Mouse (Mus musculus): Measurements from ENCODE around the gene Krt83. TPM values are rescaled to one million over a fixed set of nuclear protein-coding genes. Genes with fewer than 3 reads are reported as not detected.

Krt83 gene
- polyA plus RNA-seq, 1 experiment from 2014 or later = not detected

DNA sequence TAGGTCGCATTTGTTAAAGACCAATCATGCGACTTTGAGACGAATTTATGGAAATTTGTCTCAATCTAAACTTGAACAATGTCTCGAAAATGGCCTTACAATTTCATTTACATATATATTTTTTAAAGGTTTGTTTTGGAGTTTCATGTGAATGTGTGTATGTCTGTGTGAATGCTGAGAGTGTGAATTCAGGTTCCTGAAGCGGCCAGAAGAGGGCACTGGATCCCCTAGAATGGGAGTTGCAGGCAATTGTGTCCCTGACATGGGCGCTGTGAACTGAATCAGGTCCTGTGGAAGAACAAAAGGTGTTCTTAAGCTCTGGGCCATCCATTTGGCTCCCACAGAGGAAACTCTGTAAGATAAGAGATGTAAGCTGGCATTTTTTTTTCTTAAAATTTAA is 35.4 kb downstream of the Krt83 start:
- 88% methylated on average over 6 of the region's 6 CpGs for WGBS
- ATAC-seq (ENCODE audit: low FRiP score, low TSS enrichment) = no peak

DNA sequence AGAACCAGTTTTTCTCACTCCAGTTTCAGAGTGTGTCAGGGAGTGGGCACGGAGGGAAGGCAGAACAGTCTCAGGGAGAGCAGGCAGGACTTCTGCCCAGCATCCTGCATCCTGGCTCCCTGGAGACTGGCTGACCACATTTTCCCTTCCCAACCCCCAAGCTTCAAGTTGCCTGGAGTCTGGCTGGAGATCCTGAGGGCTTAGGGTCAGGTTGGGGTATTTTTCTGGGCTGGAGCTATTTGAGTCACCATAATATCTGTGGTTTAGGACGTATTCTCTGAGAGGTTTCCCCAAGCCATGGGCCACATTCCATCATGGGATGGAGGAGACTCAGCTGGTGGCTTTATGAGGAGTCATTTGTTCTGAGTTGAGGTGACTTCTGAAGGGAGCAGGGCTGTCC is 36.0 kb downstream of the Krt83 start:
- Histone ChIP-seq H3K4me3 (ENCODE audit: low read length) (no peak overlapping the region), H3K27ac (ENCODE audit: low read depth, low read length) (no peak overlapping the region), H3K4me1 (ENCODE audit: control insufficient read depth, insufficient read depth, low read length) (no peaks in the 10 kb centered on the region), H3K9ac (ENCODE audit: low read depth, low read length) (no peak overlapping the region), H3K9me3 (ENCODE audit: control insufficient read depth, low read length) (peaks cover 3% of the 10 kb centered on the region; the same call in 1 of the 2 replicates), H3K4me2 (replicated peaks; ENCODE audit: low read depth, low read length) (no peak overlapping the region), H3K27me3 (ENCODE audit: control insufficient read depth, insufficient read depth, low read length) (no peaks in the 10 kb centered on the region), H3K36me3 (ENCODE audit: control insufficient read depth, insufficient read depth, low read length) (no peaks in the 10 kb centered on the region)
- WGBS = 67% methylated on average over 2 of the region's 2 CpGs
- no peak for ATAC-seq (ENCODE audit: low FRiP score, low TSS enrichment)

More for the DNA sequence above, 35.4 kb downstream of the Krt83 start:
- H3K27ac ChIP-seq (ENCODE audit: low read depth, low read length) = no peak overlapping the region
- no peaks in the 10 kb centered on the region for H3K4me1 ChIP-seq (ENCODE audit: control insufficient read depth, insufficient read depth, low read length)
- peaks cover 3% of the 10 kb centered on the region; the same call in 1 of the 2 replicates for H3K9me3 ChIP-seq (ENCODE audit: control insufficient read depth, low read length)
- no peaks in the 10 kb centered on the region for H3K27me3 ChIP-seq (ENCODE audit: control insufficient read depth, insufficient read depth, low read length)
- H3K36me3 ChIP-seq (ENCODE audit: control insufficient read depth, insufficient read depth, low read length) = no peaks in the 10 kb centered on the region
- H3K4me2 ChIP-seq (replicated peaks; ENCODE audit: low read depth, low read length) = no peak overlapping the region
- no peak overlapping the region for H3K4me3 ChIP-seq (ENCODE audit: low read length)
- no peak overlapping the region for H3K9ac ChIP-seq (ENCODE audit: low read depth, low read length)

DNA sequence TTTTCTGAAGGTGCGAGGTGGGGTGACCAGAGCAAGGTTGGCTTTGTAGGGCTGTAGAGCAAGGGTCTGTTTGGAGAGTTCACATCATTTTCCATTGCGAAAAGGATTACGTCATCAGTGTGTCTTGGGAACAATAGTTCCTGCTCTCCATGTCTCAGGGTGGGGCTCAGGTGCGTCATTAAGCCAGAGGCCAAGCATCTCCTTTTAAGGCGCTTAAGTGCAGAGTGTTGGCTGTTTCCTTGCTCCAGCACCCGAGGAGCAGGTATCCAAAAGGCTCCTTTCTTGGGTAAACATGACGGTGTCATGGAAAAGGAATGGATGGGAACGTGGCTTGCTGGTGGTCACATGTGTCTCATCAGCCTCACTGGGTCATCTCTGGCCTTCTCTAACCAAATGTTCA is 36.5 kb downstream of the Krt83 start:
- Histone ChIP-seq H3K4me2 (replicated peaks; ENCODE audit: low read depth, low read length) (no peak overlapping the region), H3K36me3 (ENCODE audit: control insufficient read depth, insufficient read depth, low read length) (no peaks in the 10 kb centered on the region), H3K27me3 (ENCODE audit: control insufficient read depth, insufficient read depth, low read length) (no peaks in the 10 kb centered on the region), H3K4me1 (ENCODE audit: control insufficient read depth, insufficient read depth, low read length) (no peaks in the 10 kb centered on the region), H3K9me3 (ENCODE audit: control insufficient read depth, low read length) (peaks cover 3% of the 10 kb centered on the region; the same call in 1 of the 2 replicates), H3K4me3 (ENCODE audit: low read length) (no peak overlapping the region), H3K9ac (ENCODE audit: low read depth, low read length) (no peak overlapping the region), H3K27ac (ENCODE audit: low read depth, low read length) (no peak overlapping the region)
- 87% methylated on average over 8 of the region's 8 CpGs for WGBS
- ATAC-seq (ENCODE audit: low FRiP score, low TSS enrichment) = no peak

DNA sequence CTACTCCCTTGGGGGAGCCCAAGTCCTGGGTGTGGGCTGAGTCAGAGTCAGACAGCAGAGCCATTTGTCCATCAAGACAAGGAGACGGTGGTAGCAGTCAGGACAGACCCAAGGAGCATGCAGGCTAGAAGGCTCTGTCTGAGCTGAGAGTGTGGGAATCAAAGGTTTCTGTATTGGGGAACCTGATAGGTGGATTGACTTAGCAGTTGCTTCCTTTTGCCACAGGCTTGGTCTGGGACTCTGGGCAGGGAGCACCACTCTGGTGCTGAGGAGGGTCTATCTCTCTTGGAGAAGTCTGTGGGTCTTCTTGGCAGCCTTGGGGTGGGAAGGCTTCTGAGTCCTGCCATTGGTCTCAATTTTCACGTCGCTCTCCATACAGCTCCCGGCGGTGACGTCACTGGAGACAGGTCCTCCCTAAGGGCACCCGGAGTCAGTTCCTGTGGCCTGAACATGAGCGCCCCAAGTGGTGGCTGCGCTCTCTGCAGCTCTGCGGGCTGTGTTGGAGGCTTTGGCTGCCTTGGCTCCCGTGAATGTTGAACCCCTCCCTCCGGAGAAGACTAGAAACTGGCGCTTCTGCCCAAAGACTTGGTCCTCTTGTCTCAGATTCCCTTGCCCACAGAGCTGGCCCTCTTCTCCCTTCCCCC is 38.1 kb downstream of the Krt83 start:
- Histone ChIP-seq H3K9ac (ENCODE audit: low read depth, low read length) (no peak overlapping the region), H3K4me2 (replicated peaks; ENCODE audit: low read depth, low read length) (no peak overlapping the region; the same call in 1 of the 2 replicates), H3K4me1 (ENCODE audit: control insufficient read depth, insufficient read depth, low read length) (no peaks in the 10 kb centered on the region), H3K27me3 (ENCODE audit: control insufficient read depth, insufficient read depth, low read length) (no peaks in the 10 kb centered on the region), H3K4me3 (ENCODE audit: low read length) (no peak overlapping the region), H3K9me3 (ENCODE audit: control insufficient read depth, low read length) (peaks cover 3% of the 10 kb centered on the region; the same call in 1 of the 2 replicates), H3K36me3 (ENCODE audit: control insufficient read depth, insufficient read depth, low read length) (no peaks in the 10 kb centered on the region), H3K27ac (ENCODE audit: low read depth, low read length) (no peak overlapping the region)
- WGBS = 3% methylated on average over 13 of the region's 13 CpGs
- ATAC-seq (ENCODE audit: low FRiP score, low TSS enrichment) = 0 out of 2 replicates have a peak, but pooled peaks have one; percentile 57

DNA sequence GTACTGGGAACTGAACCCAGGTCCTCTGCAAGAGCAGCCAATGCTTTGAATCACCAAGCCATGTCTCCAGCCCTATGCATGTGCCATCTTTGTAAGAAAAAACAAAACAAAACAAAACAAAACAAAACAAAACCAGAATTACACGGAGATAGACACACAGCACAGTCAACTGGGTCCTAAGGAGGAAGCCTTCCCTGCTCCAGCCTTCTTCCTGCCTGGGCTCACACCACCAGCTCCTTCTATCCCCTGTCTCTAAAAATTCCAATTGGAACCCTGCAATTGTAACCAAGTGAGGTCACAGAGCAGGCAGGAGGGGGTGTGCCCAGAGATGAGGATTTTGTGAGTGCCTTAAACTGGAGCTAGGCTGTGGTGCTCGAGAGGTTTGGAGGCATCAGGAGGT is 43.9 kb downstream of the Krt83 start, which contains the start of gene Krt88:
Gene Krt88 (plus strand): TSS at position 301 of the 400 bp plus-strand sequence.
- 71% methylated on average over 2 of the region's 2 CpGs for WGBS
- no peaks in the 10 kb centered on the region for H3K9me3 ChIP-seq (ENCODE audit: control insufficient read depth, low read length)

GRCm38 (mm10) chr15:101446572-101446971 is 44.7 kb downstream of the Krt83 start:
- Histone ChIP-seq H3K27ac (ENCODE audit: low read depth, low read length) (no peak overlapping the region), H3K27me3 (ENCODE audit: control insufficient read depth, insufficient read depth, low read length) (no peaks in the 10 kb centered on the region), H3K4me3 (ENCODE audit: low read length) (no peak overlapping the region), H3K4me1 (ENCODE audit: control insufficient read depth, insufficient read depth, low read length) (no peaks in the 10 kb centered on the region), H3K4me2 (replicated peaks; ENCODE audit: low read depth, low read length) (no peak overlapping the region), H3K36me3 (ENCODE audit: control insufficient read depth, insufficient read depth, low read length) (no peaks in the 10 kb centered on the region), H3K9me3 (ENCODE audit: control insufficient read depth, low read length) (no peaks in the 10 kb centered on the region), H3K9ac (ENCODE audit: low read depth, low read length) (no peak overlapping the region)
- ATAC-seq (ENCODE audit: low FRiP score, low TSS enrichment) = no peak
- 80% methylated on average over 11 of the region's 11 CpGs for WGBS

More for the DNA sequence above, 43.9 kb downstream of the Krt83 start, which contains the start of gene Krt88:
- Histone ChIP-seq H3K36me3 (ENCODE audit: control insufficient read depth, insufficient read depth, low read length) (no peaks in the 10 kb centered on the region), H3K27ac (ENCODE audit: low read depth, low read length) (no peak within 1 kb of the TSS), H3K4me2 (replicated peaks; ENCODE audit: low read depth, low read length) (no peak within 1 kb of the TSS), H3K27me3 (ENCODE audit: control insufficient read depth, insufficient read depth, low read length) (no peaks in the 10 kb centered on the region), H3K4me1 (ENCODE audit: control insufficient read depth, insufficient read depth, low read length) (no peaks in the 10 kb centered on the region), H3K9ac (ENCODE audit: low read depth, low read length) (no peak within 1 kb of the TSS), H3K4me3 (ENCODE audit: low read length) (no peak within 1 kb of the TSS)
- ATAC-seq (ENCODE audit: low FRiP score, low TSS enrichment) = no peak

- Histone ChIP-seq H3K4me3 (ENCODE audit: low read length) (no peak overlapping the region), H3K27me3 (ENCODE audit: control insufficient read depth, insufficient read depth, low read length) (peaks cover 31% of the 10 kb centered on the region), H3K27ac (ENCODE audit: low read depth, low read length) (no peak overlapping the region), H3K9me3 (ENCODE audit: control insufficient read depth, low read length) (no peaks in the 10 kb centered on the region), H3K36me3 (ENCODE audit: control insufficient read depth, insufficient read depth, low read length) (no peaks in the 10 kb centered on the region), H3K9ac (ENCODE audit: low read depth, low read length) (no peak overlapping the region), H3K4me2 (replicated peaks; ENCODE audit: low read depth, low read length) (no peak overlapping the region), H3K4me1 (ENCODE audit: control insufficient read depth, insufficient read depth, low read length) (0 out of 2 replicates have a peak, but pooled peaks cover 2% of the 10 kb centered on the region)
- ATAC-seq (ENCODE audit: low FRiP score, low TSS enrichment) = no peak
- 75% methylated on average over 4 of the region's 4 CpGs for WGBS
Observed at GRCm38 (mm10) chr15:101440837-101441236, 50.5 kb downstream of the Krt83 start.

- H3K9ac ChIP-seq (ENCODE audit: low read depth, low read length) = 0 out of 2 replicates have a peak within 1 kb of the TSS, but pooled peaks have one; percentile 8
- no peak for ATAC-seq (ENCODE audit: low FRiP score, low TSS enrichment)
- 0 out of 2 replicates have a peak, but pooled peaks cover 2% of the 10 kb centered on the region for H3K4me1 ChIP-seq (ENCODE audit: control insufficient read depth, insufficient read depth, low read length)
- H3K36me3 ChIP-seq (ENCODE audit: control insufficient read depth, insufficient read depth, low read length) = no peaks in the 10 kb centered on the region
- H3K27ac ChIP-seq (ENCODE audit: low read depth, low read length) = no peak within 1 kb of the TSS
- peak within 1 kb of the TSS; percentile 35 for H3K4me2 ChIP-seq (replicated peaks; ENCODE audit: low read depth, low read length)
- under 1% methylated on average over 34 of the region's 34 CpGs for WGBS
- peaks cover 31% of the 10 kb centered on the region for H3K27me3 ChIP-seq (ENCODE audit: control insufficient read depth, insufficient read depth, low read length)
- no peaks in the 10 kb centered on the region for H3K9me3 ChIP-seq (ENCODE audit: control insufficient read depth, low read length)
- peak within 1 kb of the TSS; percentile 25 for H3K4me3 ChIP-seq (ENCODE audit: low read length)
Observed at GRCm38 (mm10) chr15:101438555-101438954, 52.8 kb downstream of the Krt83 start, which contains the start of gene Krt87. Krt87 (minus strand) TSS chr15:101438804.

DNA sequence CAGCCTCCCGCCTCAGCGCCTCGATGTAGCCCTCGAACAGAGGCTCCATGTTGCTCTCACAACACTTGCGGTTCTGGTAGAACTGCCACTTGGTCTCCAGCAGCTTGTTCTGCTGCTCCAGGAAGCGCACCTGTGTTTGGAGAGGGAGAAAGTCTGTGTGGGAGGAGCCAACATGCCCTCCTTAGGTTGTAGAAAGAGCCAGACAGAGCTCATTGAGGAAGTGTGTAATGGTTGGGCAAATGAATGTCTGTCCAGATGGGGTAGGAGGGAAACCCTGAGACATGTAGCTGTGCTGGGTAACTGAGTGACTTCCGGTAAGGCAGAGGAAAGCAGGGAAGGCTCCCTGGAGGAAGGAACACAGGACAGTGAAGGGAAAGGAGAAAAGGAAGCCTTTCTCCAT is 54.7 kb downstream of the Krt83 start:
- WGBS = 91% methylated on average over 7 of the region's 7 CpGs
- H3K27me3 ChIP-seq (ENCODE audit: control insufficient read depth, insufficient read depth, low read length) = peaks cover 31% of the 10 kb centered on the region
- H3K4me3 ChIP-seq (ENCODE audit: low read length) = no peak overlapping the region
- no peak overlapping the region for H3K9ac ChIP-seq (ENCODE audit: low read depth, low read length)
- H3K36me3 ChIP-seq (ENCODE audit: control insufficient read depth, insufficient read depth, low read length) = no peaks in the 10 kb centered on the region
- no peaks in the 10 kb centered on the region for H3K9me3 ChIP-seq (ENCODE audit: control insufficient read depth, low read length)
- H3K4me2 ChIP-seq (replicated peaks; ENCODE audit: low read depth, low read length) = no peak overlapping the region
- 0 out of 2 replicates have a peak, but pooled peaks cover 2% of the 10 kb centered on the region for H3K4me1 ChIP-seq (ENCODE audit: control insufficient read depth, insufficient read depth, low read length)
- no peak overlapping the region for H3K27ac ChIP-seq (ENCODE audit: low read depth, low read length)
- ATAC-seq (ENCODE audit: low FRiP score, low TSS enrichment) = no peak

All from kidney, embryonic 14.5 days (tissue).